In the genomic region with DNA sequence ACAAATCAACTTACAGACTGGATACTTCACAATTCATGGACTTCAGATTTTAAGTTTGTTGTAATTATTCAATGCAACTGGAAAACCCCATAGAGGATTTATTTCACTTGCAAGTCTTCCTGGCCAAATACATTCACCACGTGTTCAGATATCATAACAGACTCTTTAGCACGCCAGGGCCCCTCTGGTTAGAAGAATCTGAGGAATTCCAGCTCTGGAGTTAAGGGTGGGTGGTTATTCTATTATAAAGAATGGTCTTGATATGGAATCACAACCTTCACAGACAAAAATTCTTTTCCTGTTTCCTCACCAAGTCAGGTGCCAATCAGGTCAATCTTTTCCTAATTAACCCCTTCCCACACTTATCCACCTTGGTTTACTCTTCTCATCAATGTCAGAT, we compare ENCODE assay signal across 13 mouse cellular contexts.
A peak's percentile ranks its signal among the peaks of the same experiment; 100 is the strongest.
DNase-seq lines count a peak whose midpoint lies in the region; ATAC-seq and TF ChIP-seq lines count a peak whose summit lies in the region.
"Had no signal": no experiment of that assay in that cellular context is flagged by ENCODE, and none has a peak within 500 bp of the region (broad histone marks: within the 10 kb centered on the region; RNA-seq: fewer than 3 reads in every experiment).

No protein-coding gene starts in this region.

- H3K27me3 ChIP-seq in kidney, embryonic 15.5 days, result no peaks in the 10 kb centered on the region
- H3K27me3 ChIP-seq in stomach, embryonic 14.5 days (ENCODE audit: control insufficient read depth, insufficient read depth, low read length), result no peaks in the 10 kb centered on the region
- H3K27me3 ChIP-seq in stomach, postnatal 0 days (ENCODE audit: control insufficient read depth, insufficient read depth, low read length), result no peaks in the 10 kb centered on the region
- H3K27me3 ChIP-seq in hindbrain, embryonic 16.5 days (replicated peaks; ENCODE audit: control insufficient read depth, insufficient read depth, low read length), result no peaks in the 10 kb centered on the region
- H3K27me3 ChIP-seq: embryonic facial prominence, embryonic 13.5 days; forebrain, embryonic 13.5 days; midbrain, embryonic 15.5 days had no signal

- H3K4me2 ChIP-seq in kidney, embryonic 15.5 days, result no peak overlapping the region
- H3K4me2 ChIP-seq in stomach, embryonic 14.5 days (replicated peaks; ENCODE audit: low read depth, low read length), result no peak overlapping the region
- H3K4me2 ChIP-seq in stomach, postnatal 0 days (replicated peaks; ENCODE audit: low read depth), result no peak overlapping the region
- H3K4me2 ChIP-seq in hindbrain, embryonic 16.5 days (ENCODE audit: low read length), result no peak overlapping the region
- H3K4me2 ChIP-seq: embryonic facial prominence, embryonic 13.5 days; forebrain, embryonic 13.5 days; liver, embryonic 15.5 days; midbrain, embryonic 15.5 days had no signal

- no peak for DNase-seq in gastrocnemius, adult 2 months
- DNase-seq in gastrocnemius, postnatal 4 days (ENCODE audit: low spot score in 2 of 2), result no peak
- no peak for DNase-seq in kidney, adult 18-20 months
- no peak for DNase-seq in stomach, postnatal 0 days (ENCODE audit: low spot score)
- no peak for DNase-seq in c-Kit-positive CD71-positive TER-119-positive erythroid progenitor cells, embryonic 14.5 days (ENCODE audit: low spot score)
- DNase-seq: cerebellum, adult 11-12 months had no signal

- intact Hi-C loops in gastrocnemius, adult 2 months (cut with DNase I), result loop anchor here (5.0 to 10.0 kb wide), 2 partner anchors 43 to 539 kb away; no protein-coding TSS in a partner anchor

- H3K27ac ChIP-seq in gastrocnemius, adult 2 months, result peak overlapping the region; percentile 96
- peak overlapping the region; percentile 42; the same call in 1 of the 2 replicates for H3K27ac ChIP-seq in kidney, embryonic 15.5 days
- H3K27ac ChIP-seq in stomach, embryonic 14.5 days (ENCODE audit: low read length), result peak overlapping the region; percentile 52; the same call in 1 of the 2 replicates
- H3K27ac ChIP-seq in stomach, postnatal 0 days (replicated peaks), result no peak overlapping the region
- no peak overlapping the region for H3K27ac ChIP-seq in hindbrain, embryonic 16.5 days (ENCODE audit: low read depth, low read length)
- H3K27ac ChIP-seq: forebrain, embryonic 13.5 days; liver, embryonic 15.5 days; midbrain, embryonic 15.5 days had no signal

- no peak for ATAC-seq in kidney, embryonic 15.5 days (replicated peaks; ENCODE audit: low FRiP score)
- ATAC-seq in stomach, embryonic 14.5 days (ENCODE audit: insufficient number of reproducible peaks, insufficient read depth, low FRiP score, low read depth), result no peak
- no peak for ATAC-seq in stomach, postnatal 0 days (ENCODE audit: low FRiP score, low TSS enrichment)
- ATAC-seq in hindbrain, embryonic 16.5 days, result no peak
- ATAC-seq: forebrain, embryonic 13.5 days; midbrain, embryonic 15.5 days had no signal

- no peak for TF ChIP-seq CTCF in gastrocnemius, adult 2 months (IDR thresholded peaks at IDR 0.05)
- TF ChIP-seq CTCF in stomach, postnatal 0 days (IDR thresholded peaks at IDR 0.05; ENCODE audit: low read depth), result no peak

- no peaks in the 10 kb centered on the region for H3K9me3 ChIP-seq in kidney, embryonic 15.5 days (replicated peaks)
- no peaks in the 10 kb centered on the region for H3K9me3 ChIP-seq in stomach, embryonic 14.5 days (ENCODE audit: control insufficient read depth, low read depth, low read length)
- H3K9me3 ChIP-seq in stomach, postnatal 0 days (ENCODE audit: control insufficient read depth, low read length), result no peaks in the 10 kb centered on the region
- no peaks in the 10 kb centered on the region for H3K9me3 ChIP-seq in hindbrain, embryonic 16.5 days (ENCODE audit: control insufficient read depth, low read length)
- H3K9me3 ChIP-seq: embryonic facial prominence, embryonic 13.5 days; forebrain, embryonic 13.5 days; liver, embryonic 15.5 days; midbrain, embryonic 15.5 days had no signal

- H3K4me3 ChIP-seq in gastrocnemius, adult 2 months, result no peak overlapping the region
- H3K4me3 ChIP-seq in kidney, embryonic 15.5 days (replicated peaks), result no peak overlapping the region
- no peak overlapping the region for H3K4me3 ChIP-seq in stomach, embryonic 14.5 days (ENCODE audit: low read depth, low read length)
- H3K4me3 ChIP-seq in stomach, postnatal 0 days (ENCODE audit: low read depth, low read length), result no peak overlapping the region
- H3K4me3 ChIP-seq in hindbrain, embryonic 16.5 days (ENCODE audit: low read length), result no peak overlapping the region
- H3K4me3 ChIP-seq: embryonic facial prominence, embryonic 13.5 days; forebrain, embryonic 13.5 days; liver, embryonic 15.5 days; midbrain, embryonic 15.5 days had no signal

- peaks cover 39% of the 10 kb centered on the region for H3K4me1 ChIP-seq in kidney, embryonic 15.5 days
- peaks cover 33% of the 10 kb centered on the region for H3K4me1 ChIP-seq in stomach, embryonic 14.5 days (ENCODE audit: control insufficient read depth, insufficient read depth, low read length)
- 0 out of 2 replicates have a peak, but pooled peaks cover 1% of the 10 kb centered on the region for H3K4me1 ChIP-seq in stomach, postnatal 0 days (replicated peaks; ENCODE audit: control insufficient read depth, insufficient read depth)
- peaks cover 29% of the 10 kb centered on the region for H3K4me1 ChIP-seq in hindbrain, embryonic 16.5 days (ENCODE audit: control insufficient read depth, insufficient read depth, low read depth, low read length)

- WGBS in kidney, embryonic 15.5 days, result 36% methylated on average over 2 of the region's 2 CpGs
- WGBS in stomach, embryonic 14.5 days, result 15% methylated on average over 2 of the region's 2 CpGs
- WGBS in stomach, postnatal 0 days, result 4% methylated on average over 2 of the region's 2 CpGs
- 58% methylated on average over 2 of the region's 2 CpGs for WGBS in hindbrain, embryonic 16.5 days

- peaks cover 11% of the 10 kb centered on the region for H3K36me3 ChIP-seq in kidney, embryonic 15.5 days
- H3K36me3 ChIP-seq in stomach, embryonic 14.5 days (ENCODE audit: control insufficient read depth, insufficient read depth, low read length), result peaks cover 10% of the 10 kb centered on the region; the same call in 1 of the 2 replicates
- no peaks in the 10 kb centered on the region for H3K36me3 ChIP-seq in stomach, postnatal 0 days (ENCODE audit: control insufficient read depth, insufficient read depth, low read length)
- H3K36me3 ChIP-seq in hindbrain, embryonic 16.5 days (ENCODE audit: control insufficient read depth, insufficient read depth, low read length), result no peaks in the 10 kb centered on the region
- H3K36me3 ChIP-seq: midbrain, embryonic 15.5 days had no signal

- no peak overlapping the region for H3K9ac ChIP-seq in kidney, embryonic 15.5 days
- H3K9ac ChIP-seq in stomach, embryonic 14.5 days (replicated peaks; ENCODE audit: low read depth, low read length), result no peak overlapping the region
- no peak overlapping the region for H3K9ac ChIP-seq in stomach, postnatal 0 days (ENCODE audit: low read length)
- no peak overlapping the region for H3K9ac ChIP-seq in hindbrain, embryonic 16.5 days (ENCODE audit: low read depth, low read length)
- H3K9ac ChIP-seq: embryonic facial prominence, embryonic 13.5 days; forebrain, embryonic 13.5 days; liver, embryonic 15.5 days; midbrain, embryonic 15.5 days had no signal

- TF ChIP-seq EP300 in stomach, postnatal 0 days (optimal IDR thresholded peaks at IDR 0.05), result no peak

Comparison
In these comparisons a context has a peak if more than half of its experiments do, and no peak if none do; other contexts are left out.
1. H3K27ac ChIP-seq: peak in gastrocnemius, adult 2 months (single experiment), kidney, embryonic 15.5 days (single experiment) and stomach, embryonic 14.5 days (single experiment); none in stomach, postnatal 0 days (single experiment) and hindbrain, embryonic 16.5 days (single experiment).